Mouse (Mus musculus) cerebellum, adult 9-11 months (tissue): Measurements from ENCODE around the gene Mrps16.

Experiments
- DNase-seq: peaks from one replicate; pipeline ENCODE4 v3.0.0; 2022

Gene Mrps16

DNA sequence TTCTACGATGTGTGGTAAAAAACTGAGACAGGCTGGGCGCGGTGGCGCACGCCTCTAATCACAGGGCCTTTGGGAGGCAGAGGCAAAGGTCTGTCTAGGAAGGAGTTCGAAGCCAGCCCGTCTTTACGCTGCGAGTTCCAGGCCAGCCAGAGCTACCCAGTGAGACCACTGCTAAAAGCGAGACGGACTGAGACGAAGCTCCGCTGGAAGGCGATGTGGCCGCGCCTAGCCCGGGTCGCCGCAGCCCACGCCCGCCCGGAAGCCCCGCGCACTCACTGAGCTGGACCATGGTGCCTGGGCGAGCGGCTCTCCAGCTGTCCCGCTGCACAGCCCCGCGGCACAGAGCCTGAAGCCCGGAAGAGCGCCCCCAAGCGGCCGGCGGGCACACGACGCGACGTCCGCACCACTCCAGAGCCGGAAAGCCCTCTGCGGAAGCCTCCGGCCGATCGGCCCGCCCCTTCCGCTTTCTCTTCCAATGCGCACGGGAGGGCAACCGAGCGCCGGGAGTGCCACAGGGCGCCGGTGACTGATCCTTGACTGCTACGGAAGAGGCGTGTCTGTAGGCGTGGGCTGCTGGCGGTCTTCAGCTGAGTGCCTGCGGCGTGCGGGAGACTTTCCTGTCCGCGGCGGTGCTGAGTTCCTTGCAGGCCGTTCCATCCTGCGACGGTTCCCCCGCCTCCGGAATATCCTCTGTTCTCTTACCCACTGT lies at the start of gene Mrps16:
Mrps16 (minus strand) TSS at position 430 of the 709 bp plus-strand sequence.
- peak; percentile 98 for DNase-seq

GRCm38 (mm10) chr14:20442252-20442651 lies 48.8 kb upstream of the Mrps16 start:
- no peak for DNase-seq

GRCm38 (mm10) chr14:20436976-20437375 lies 43.5 kb upstream of the Mrps16 start:
- no peak for DNase-seq

DNA sequence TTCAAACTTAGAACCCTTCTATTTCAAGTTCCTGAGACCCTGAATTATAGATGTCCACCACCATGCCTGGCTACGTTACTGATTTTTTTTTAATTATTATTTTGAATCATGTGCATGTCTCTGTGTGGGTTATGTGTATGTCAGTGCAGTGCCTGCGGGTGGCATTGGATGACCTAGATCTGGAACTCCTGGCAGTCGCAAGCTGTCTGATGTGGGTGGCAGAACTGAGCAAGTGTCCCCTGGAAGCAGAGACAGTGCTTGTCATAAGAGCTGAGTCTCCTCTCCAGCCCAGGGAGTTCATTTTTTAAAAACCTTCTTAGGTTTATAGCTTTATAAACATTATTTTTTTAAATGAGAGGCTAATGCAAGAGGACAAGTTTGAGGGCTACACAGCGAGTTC lies 39.0 kb upstream of the Mrps16 start:
- no peak for DNase-seq

- no peak for DNase-seq
These were observed 38.3 kb upstream of the Mrps16 start for GRCm38 (mm10) chr14:20431726-20432125.

- no peak for DNase-seq
These were observed 36.4 kb upstream of the Mrps16 start for GRCm38 (mm10) chr14:20429833-20430232.

GRCm38 (mm10) chr14:20428593-20428992 lies 35.2 kb upstream of the Mrps16 start:
- DNase-seq = no peak

GRCm38 (mm10) chr14:20423046-20423445 lies 29.6 kb upstream of the Mrps16 start:
- no peak for DNase-seq

DNA sequence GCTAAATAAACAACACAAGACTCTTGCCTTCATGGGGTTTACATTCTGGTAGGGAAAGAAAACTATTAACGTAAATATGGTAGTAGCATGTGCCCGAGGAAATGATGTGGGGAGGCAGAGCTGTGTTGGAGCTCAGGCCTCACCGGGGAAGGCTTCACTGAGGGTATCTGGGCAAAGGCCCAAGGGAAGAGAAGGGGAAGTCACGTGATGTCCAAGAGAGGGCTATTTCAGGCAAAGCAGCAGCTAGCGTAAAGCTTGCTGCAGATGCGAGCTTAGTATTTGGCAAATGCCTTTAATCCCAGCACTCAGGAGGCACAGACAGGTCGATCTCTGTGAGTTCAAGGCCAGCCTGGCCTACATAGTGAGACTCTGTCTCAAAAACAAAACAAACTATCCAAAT lies 28.8 kb upstream of the Mrps16 start:
- no peak for DNase-seq

DNA sequence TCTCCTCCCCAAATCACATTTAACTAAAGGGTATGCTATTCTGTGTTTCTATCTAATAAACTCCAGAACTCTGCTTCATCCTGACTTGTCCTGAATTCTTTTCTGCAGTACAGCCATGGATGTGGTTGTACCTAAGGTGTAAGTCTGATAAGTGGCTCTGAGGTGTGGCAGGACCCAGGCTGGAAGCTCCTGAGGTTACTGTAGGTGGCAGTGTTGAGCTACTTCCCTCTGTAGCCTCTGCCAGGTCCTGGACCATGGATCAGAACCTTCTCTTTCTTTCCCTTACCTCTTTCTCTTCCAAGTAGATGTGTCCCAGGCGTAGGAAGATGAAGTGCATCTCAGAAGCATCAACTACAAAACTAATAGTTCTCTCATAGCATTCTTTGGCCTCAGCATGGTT lies 6.6 kb upstream of the Mrps16 start:
- no peak for DNase-seq

DNA sequence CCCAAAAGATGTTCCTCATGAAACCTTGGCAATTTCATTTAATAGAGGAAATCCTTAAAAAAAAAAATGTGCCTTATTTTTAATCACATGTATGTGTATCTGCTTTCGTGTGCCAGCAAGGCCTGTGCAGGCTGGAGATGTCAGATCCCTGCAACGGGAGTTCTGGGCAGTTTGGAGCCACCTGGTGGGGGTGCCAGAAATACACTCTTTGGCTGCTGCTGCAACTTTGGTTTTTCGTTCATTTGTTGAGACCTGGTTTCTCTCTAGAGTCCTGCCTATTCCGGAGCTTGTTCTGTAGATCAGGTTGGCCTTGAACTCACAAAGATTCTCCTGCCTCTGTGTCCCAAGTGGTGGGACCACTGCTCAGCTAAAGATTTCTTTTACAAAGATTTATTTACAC lies 5.4 kb upstream of the Mrps16 start:
- DNase-seq = no peak

- DNase-seq = no peak
These were observed 3.8 kb upstream of the Mrps16 start for GRCm38 (mm10) chr14:20397220-20397619.

GRCm38 (mm10) chr14:20392326-20392725 lies 1.1 kb downstream of the Mrps16 start:
- DNase-seq = peak; percentile 58

- no peak for DNase-seq
These were observed 3.9 kb downstream of the Mrps16 start for GRCm38 (mm10) chr14:20389446-20390079.

DNA sequence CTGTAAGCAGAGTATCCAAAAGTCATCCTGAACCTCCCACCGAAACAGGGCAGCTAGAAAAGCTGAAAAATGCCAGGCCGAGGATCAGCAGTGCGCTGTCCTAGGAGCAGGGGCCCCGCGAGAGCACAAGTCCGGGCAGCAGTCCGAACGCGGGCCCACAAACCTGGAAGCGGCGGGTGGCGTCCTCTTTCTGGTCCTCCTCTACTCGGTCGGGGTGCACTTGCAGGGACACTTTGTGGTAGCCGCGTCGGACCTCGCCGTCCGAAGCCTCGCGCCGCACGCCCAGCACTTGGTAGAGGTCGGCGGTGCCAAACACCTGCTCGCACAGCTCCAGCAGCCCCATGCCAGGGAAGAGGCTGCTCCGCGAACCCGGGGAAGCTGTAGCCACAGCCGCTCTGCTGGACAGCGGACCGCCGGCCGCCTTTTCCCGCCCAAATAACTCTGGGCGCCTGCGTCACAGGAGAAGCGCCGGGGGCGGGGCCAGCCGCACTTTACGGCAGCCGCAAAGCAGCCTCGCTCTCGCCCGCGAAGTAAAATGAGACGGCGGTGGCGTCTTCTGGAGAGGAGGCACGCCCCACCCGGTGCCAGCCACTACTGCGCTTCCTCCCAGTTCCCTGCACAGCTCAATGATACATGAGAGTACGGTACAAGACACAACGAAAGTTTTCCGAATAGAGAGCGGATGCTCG lies 4.8 kb downstream of the Mrps16 start, which contains the start of gene Dnajc9:
Dnajc9 (minus strand) TSS at position 470 of the 689 bp plus-strand sequence.
- peak; percentile 94 for DNase-seq

- no peak for DNase-seq
These were observed 13.5 kb downstream of the Mrps16 start for GRCm38 (mm10) chr14:20379753-20380430.

DNA sequence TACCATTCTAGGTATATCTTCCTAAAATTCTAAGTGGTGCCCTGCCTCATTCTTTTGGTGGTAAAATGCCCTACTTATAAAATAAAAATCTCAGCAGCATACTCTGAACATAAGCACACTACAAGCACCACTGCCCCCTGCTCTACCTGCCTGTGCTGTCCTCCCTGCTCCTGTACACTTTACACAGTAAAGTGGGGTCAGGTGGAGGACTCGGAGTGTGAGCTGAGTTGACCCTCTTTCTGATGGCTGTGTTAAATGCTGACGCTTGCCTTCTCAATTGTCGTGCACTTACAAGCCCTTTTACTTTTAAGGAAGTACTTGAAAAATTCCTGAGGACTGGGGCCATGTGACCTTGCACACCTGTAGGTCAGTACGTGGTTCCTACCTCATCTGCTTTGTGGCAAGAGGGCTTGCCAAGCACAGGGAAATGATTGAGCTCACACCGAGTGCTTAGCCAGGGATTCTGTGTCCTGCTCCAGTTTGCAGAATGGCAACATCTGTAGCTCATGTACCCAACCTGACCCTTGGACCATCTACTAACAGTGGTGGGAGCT lies 14.3 kb downstream of the Mrps16 start:
- no peak for DNase-seq

GRCm38 (mm10) chr14:20378313-20379061 lies 14.9 kb downstream of the Mrps16 start:
- DNase-seq = peak; percentile 42

GRCm38 (mm10) chr14:20377112-20377521 lies 16.3 kb downstream of the Mrps16 start:
- DNase-seq = no peak

GRCm38 (mm10) chr14:20371854-20372253 lies 21.6 kb downstream of the Mrps16 start:
- DNase-seq = no peak

- DNase-seq = no peak
These were observed 22.6 kb downstream of the Mrps16 start for GRCm38 (mm10) chr14:20370798-20371197.

DNA sequence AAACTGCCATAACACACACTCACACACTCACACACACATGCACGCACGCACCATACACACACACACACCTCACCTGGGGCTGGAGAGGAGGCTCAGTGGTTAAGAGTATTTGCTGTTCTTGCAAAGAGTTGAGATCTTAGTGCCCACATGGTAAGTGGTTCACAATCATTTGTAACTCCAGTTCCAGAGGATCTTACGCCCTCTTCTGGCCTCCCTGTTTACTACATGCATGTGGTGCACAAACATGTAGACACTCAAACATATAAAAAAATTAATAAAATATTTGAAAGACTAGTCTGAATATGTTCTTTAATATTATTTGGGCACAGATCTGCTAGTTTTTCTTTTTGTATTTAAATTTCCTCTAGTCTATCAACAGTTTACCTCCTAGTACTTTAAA lies 25.2 kb downstream of the Mrps16 start:
- no peak for DNase-seq
